Mouse (Mus musculus) limb, embryonic 10.5 days (tissue): ENCODE measurements at regions not wholly inside any gene's neighbourhood (a gene's known extent, or its start where the extent isn't known, plus 50 kb on each side); places are given as distances from the start of the nearest gene placed in this dataset.

Experiments
- DNase-seq: peaks from one replicate; pipeline ENCODE4 v3.0.0-alpha.2; 2017; ENCODE audit warnings: low spot score
- H3K27ac ChIP-seq: fragments of 300-500 bp; sonication (generic); 2 replicates; pipeline ENCODE4 v1.5.1; 2016; ENCODE audit warnings: mild to moderate bottlenecking
- H3K27me3 ChIP-seq: fragments of 300-500 bp; sonication (generic); 2 replicates; pipeline ENCODE4 v1.6.1; 2016; ENCODE audit warnings: low read depth, mild to moderate bottlenecking; ENCODE audit not compliant: poor library complexity, severe bottlenecking
- H3K36me3 ChIP-seq: fragments of 300-500 bp; sonication (generic); 2 replicates; pipeline ENCODE4 v1.6.1; 2016; ENCODE audit warnings: mild to moderate bottlenecking, moderate library complexity
- H3K4me1 ChIP-seq: fragments of 300-500 bp; sonication (generic); 2 replicates; pipeline ENCODE4 v1.6.1; 2016
- H3K4me3 ChIP-seq: fragments of 300-500 bp; sonication (generic); 2 replicates; pipeline ENCODE4 v1.5.1; 2016; ENCODE audit warnings: mild to moderate bottlenecking, moderate library complexity
- H3K9me3 ChIP-seq: fragments of 300-500 bp; sonication (generic); replicated peaks from 2 replicates; pipeline ENCODE4 v1.6.1; 2016; ENCODE audit warnings: mild to moderate bottlenecking
- WGBS: fragments of 180-500 bp; shearing (Covaris S2); methylation state at CpG from one replicate; pipeline ENCODE4 v1.1.7; 2016; 5-methylcytosine and 5-hydroxymethylcytosine counted together

- Histone ChIP-seq H3K9me3 (no peaks in the 10 kb centered on the region), H3K27me3 (no peaks in the 10 kb centered on the region), H3K27ac (peak overlapping the region; percentile 56), H3K4me1 (peaks cover 32% of the 10 kb centered on the region), H3K4me3 (no peak overlapping the region), H3K36me3 (no peaks in the 10 kb centered on the region)
- 61% methylated on average over 4 of the region's 4 CpGs for WGBS
- no peak for DNase-seq
Measured at GRCm38 (mm10) chr2:57849338-57850057, 148.2 kb upstream of the Galnt5 start.

GRCm38 (mm10) chr2:57850058-57850400, 147.7 kb upstream of the Galnt5 start:
- DNase-seq, result no peak
- Histone ChIP-seq H3K36me3 (no peaks in the 10 kb centered on the region), H3K4me3 (no peak overlapping the region), H3K27me3 (no peaks in the 10 kb centered on the region), H3K27ac (peak overlapping the region; percentile 56), H3K4me1 (peaks cover 32% of the 10 kb centered on the region), H3K9me3 (no peaks in the 10 kb centered on the region)
- WGBS, result 91% methylated on average over 5 of the region's 5 CpGs

GRCm38 (mm10) chr2:57856524-57857107, 141.1 kb upstream of the Galnt5 start:
- Histone ChIP-seq H3K36me3 (no peaks in the 10 kb centered on the region), H3K27me3 (no peaks in the 10 kb centered on the region), H3K4me3 (no peak overlapping the region), H3K9me3 (no peaks in the 10 kb centered on the region), H3K27ac (no peak overlapping the region), H3K4me1 (peaks cover 9% of the 10 kb centered on the region; the same call in 1 of the 2 replicates)
- WGBS, result 86% methylated on average over 14 of the region's 14 CpGs
- no peak for DNase-seq

GRCm38 (mm10) chr2:57865289-57865688, 132.4 kb upstream of the Galnt5 start:
- WGBS, result 60% methylated on average over 1 of the region's 1 CpGs
- no peaks in the 10 kb centered on the region for H3K9me3 ChIP-seq
- H3K4me3 ChIP-seq, result no peak overlapping the region
- no peak overlapping the region for H3K27ac ChIP-seq
- no peaks in the 10 kb centered on the region for H3K4me1 ChIP-seq
- DNase-seq, result no peak
- H3K36me3 ChIP-seq, result no peaks in the 10 kb centered on the region
- no peaks in the 10 kb centered on the region for H3K27me3 ChIP-seq

GRCm38 (mm10) chr2:57868046-57868445, 129.6 kb upstream of the Galnt5 start:
- Histone ChIP-seq H3K9me3 (no peaks in the 10 kb centered on the region), H3K36me3 (no peaks in the 10 kb centered on the region)
- WGBS, result 76% methylated on average over 2 of the region's 2 CpGs

GRCm38 (mm10) chr2:57900168-57900567, 97.5 kb upstream of the Galnt5 start:
- H3K36me3 ChIP-seq, result no peaks in the 10 kb centered on the region
- no peaks in the 10 kb centered on the region for H3K4me1 ChIP-seq
- 93% methylated on average over 7 of the region's 7 CpGs for WGBS
- H3K9me3 ChIP-seq, result no peaks in the 10 kb centered on the region
- H3K4me3 ChIP-seq, result no peak overlapping the region
- DNase-seq, result no peak
- no peak overlapping the region for H3K27ac ChIP-seq
- H3K27me3 ChIP-seq, result no peaks in the 10 kb centered on the region

More at GRCm38 (mm10) chr2:57868046-57868445, 129.6 kb upstream of the Galnt5 start:
- DNase-seq, result no peak
- no peak overlapping the region for H3K27ac ChIP-seq
- H3K4me1 ChIP-seq, result no peaks in the 10 kb centered on the region
- H3K27me3 ChIP-seq, result no peaks in the 10 kb centered on the region
- no peak overlapping the region for H3K4me3 ChIP-seq

GRCm38 (mm10) chr2:57900580-57901247, 97.0 kb upstream of the Galnt5 start:
- WGBS, result 84% methylated on average over 9 of the region's 9 CpGs
- Histone ChIP-seq H3K36me3 (no peaks in the 10 kb centered on the region), H3K27ac (no peak overlapping the region)

GRCm38 (mm10) chr2:57905184-57905583, 92.5 kb upstream of the Galnt5 start:
- Histone ChIP-seq H3K4me1 (no peaks in the 10 kb centered on the region), H3K27me3 (no peaks in the 10 kb centered on the region), H3K4me3 (no peak overlapping the region), H3K9me3 (no peaks in the 10 kb centered on the region), H3K27ac (no peak overlapping the region), H3K36me3 (no peaks in the 10 kb centered on the region)
- WGBS, result 93% methylated on average over 2 of the region's 2 CpGs
- no peak for DNase-seq

More at GRCm38 (mm10) chr2:57900580-57901247, 97.0 kb upstream of the Galnt5 start:
- Histone ChIP-seq H3K4me1 (no peaks in the 10 kb centered on the region), H3K4me3 (no peak overlapping the region), H3K9me3 (no peaks in the 10 kb centered on the region), H3K27me3 (no peaks in the 10 kb centered on the region)
- DNase-seq, result no peak

GRCm38 (mm10) chr2:57906939-57907338, 90.7 kb upstream of the Galnt5 start:
- 90% methylated on average over 5 of the region's 5 CpGs for WGBS
- H3K4me3 ChIP-seq, result no peak overlapping the region
- no peaks in the 10 kb centered on the region for H3K4me1 ChIP-seq
- H3K9me3 ChIP-seq, result no peaks in the 10 kb centered on the region
- H3K36me3 ChIP-seq, result no peaks in the 10 kb centered on the region
- no peak overlapping the region for H3K27ac ChIP-seq
- no peak for DNase-seq
- H3K27me3 ChIP-seq, result no peaks in the 10 kb centered on the region

- H3K36me3 ChIP-seq, result no peaks in the 10 kb centered on the region
- no peaks in the 10 kb centered on the region for H3K4me1 ChIP-seq
- 94% methylated on average over 4 of the region's 4 CpGs for whole genome bisulfite sequencing
- H3K27me3 ChIP-seq, result no peaks in the 10 kb centered on the region
- H3K27ac ChIP-seq, result no peak overlapping the region
- H3K9me3 ChIP-seq, result no peaks in the 10 kb centered on the region
- no peak for DNase-seq
- no peak overlapping the region for H3K4me3 ChIP-seq
Measured at GRCm38 (mm10) chr2:57909706-57910105, 88.0 kb upstream of the Galnt5 start.

GRCm38 (mm10) chr2:57916375-57917023, 81.2 kb upstream of the Galnt5 start:
- H3K27me3 ChIP-seq, result no peaks in the 10 kb centered on the region
- H3K4me3 ChIP-seq, result no peak overlapping the region
- no peak overlapping the region for H3K27ac ChIP-seq
- H3K36me3 ChIP-seq, result no peaks in the 10 kb centered on the region
- DNase-seq, result no peak
- 91% methylated on average over 15 of the region's 15 CpGs for WGBS
- no peaks in the 10 kb centered on the region for H3K4me1 ChIP-seq
- H3K9me3 ChIP-seq, result no peaks in the 10 kb centered on the region

GRCm38 (mm10) chr2:57917721-57918120, 80.0 kb upstream of the Galnt5 start:
- Histone ChIP-seq H3K27ac (no peak overlapping the region), H3K36me3 (no peaks in the 10 kb centered on the region), H3K9me3 (no peaks in the 10 kb centered on the region), H3K27me3 (no peaks in the 10 kb centered on the region), H3K4me3 (no peak overlapping the region), H3K4me1 (no peaks in the 10 kb centered on the region)
- no peak for DNase-seq
- 88% methylated on average over 6 of the region's 6 CpGs for whole genome bisulfite sequencing
